Mouse (Mus musculus) midbrain, embryonic 12.5 days (tissue): ENCODE results near the gene Ngfr. TPM values are rescaled to one million over a fixed set of nuclear protein-coding genes. Genes with fewer than 3 reads are reported as not detected.

Source experiments
- ATAC-seq: fragments of 200-750 bp; cut with Nextera tagmentation; 2 replicates; pipeline ENCODE4 v1.8.0; 2017; ENCODE audit warnings: low read depth, moderate TSS enrichment, moderate library complexity; ENCODE audit not compliant: low FRiP score
- H3K27ac ChIP-seq: fragments of 300-500 bp; sonication (generic); replicated peaks from 2 replicates; pipeline ENCODE4 v1.5.1; 2016; ENCODE audit warnings: mild to moderate bottlenecking
- H3K27me3 ChIP-seq: fragments of 300-500 bp; sonication (generic); 2 replicates; pipeline ENCODE4 v1.6.1; 2016; ENCODE audit warnings: mild to moderate bottlenecking
- H3K36me3 ChIP-seq: fragments of 300-500 bp; sonication (generic); 2 replicates; pipeline ENCODE4 v1.6.1; 2016
- H3K4me1 ChIP-seq: fragments of 300-500 bp; sonication (generic); 2 replicates; pipeline ENCODE4 v1.6.1; 2016
- H3K4me2 ChIP-seq: fragments of 300-500 bp; sonication (generic); replicated peaks from 2 replicates; pipeline ENCODE4 v1.6.1; 2016; ENCODE audit warnings: mild to moderate bottlenecking, moderate library complexity
- H3K4me3 ChIP-seq: fragments of 300-500 bp; sonication (generic); 2 replicates; pipeline ENCODE4 v1.5.1; 2016; ENCODE audit warnings: mild to moderate bottlenecking
- H3K9ac ChIP-seq: fragments of 300-500 bp; sonication (generic); replicated peaks from 2 replicates; pipeline ENCODE4 v1.6.1; 2016; ENCODE audit warnings: mild to moderate bottlenecking, moderate library complexity
- H3K9me3 ChIP-seq: fragments of 300-500 bp; sonication (generic); 2 replicates; pipeline ENCODE4 v1.6.1; 2016; ENCODE audit warnings: mild to moderate bottlenecking
- WGBS: fragments of 180-500 bp; shearing (Covaris S2); methylation state at CpG from one replicate; pipeline ENCODE4 v1.1.7; 2016; 5-methylcytosine and 5-hydroxymethylcytosine counted together
- polyA plus RNA-seq: library from polyadenylated mRNA; unstranded; fragments of >200 nt; fragmentation: Nextera tagmentation; extraction: Ambion mirVana; gene quantifications from 2 replicates; pipeline ENCODE4 v1.2.1, GENCODE M21; 2016

Gene Ngfr
- polyA plus RNA-seq, 1 experiment from 2014 or later = 24.0 TPM

DNA sequence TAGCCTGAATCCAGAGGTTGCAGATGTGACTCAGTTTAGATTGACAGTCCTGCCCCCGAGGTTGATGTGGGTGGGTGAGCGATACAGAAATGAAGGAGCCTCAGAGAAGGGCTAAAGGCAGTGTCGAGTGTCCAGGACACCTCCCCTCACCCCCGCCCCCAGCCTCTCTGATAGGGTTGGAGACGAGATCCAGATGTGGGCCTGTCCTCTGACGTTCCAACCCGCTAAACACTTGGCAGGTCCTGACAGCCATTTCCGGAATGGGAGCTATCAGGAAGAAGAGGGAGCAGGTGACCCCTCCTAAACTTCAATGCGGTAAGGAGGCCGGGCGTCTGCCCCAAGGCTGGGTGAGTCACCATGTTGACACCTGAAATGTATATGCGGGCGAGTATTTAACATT is 11.7 kb downstream of the Ngfr start:
- no peak for ATAC-seq
- Histone ChIP-seq H3K9me3 (no peaks in the 10 kb centered on the region), H3K27me3 (peaks cover 66% of the 10 kb centered on the region), H3K4me3 (no peak overlapping the region), H3K9ac (no peak overlapping the region), H3K4me1 (peaks cover 19% of the 10 kb centered on the region), H3K36me3 (0 out of 2 replicates have a peak, but pooled peaks cover 3% of the 10 kb centered on the region), H3K4me2 (no peak overlapping the region), H3K27ac (no peak overlapping the region)
- WGBS = 70% methylated on average over 13 of the region's 13 CpGs

- no peaks in the 10 kb centered on the region for H3K9me3 ChIP-seq
- H3K27me3 ChIP-seq = peaks cover 66% of the 10 kb centered on the region
- H3K4me3 ChIP-seq = no peak overlapping the region
- no peak overlapping the region for H3K9ac ChIP-seq
- no peak for ATAC-seq
- H3K27ac ChIP-seq = no peak overlapping the region
- peaks cover 3% of the 10 kb centered on the region; the same call in 1 of the 2 replicates for H3K36me3 ChIP-seq
- H3K4me1 ChIP-seq = peaks cover 21% of the 10 kb centered on the region
- no peak overlapping the region for H3K4me2 ChIP-seq
- 80% methylated on average over 6 of the region's 6 CpGs for whole genome bisulfite sequencing
Observed at GRCm38 (mm10) chr11:95574786-95575334, 12.7 kb downstream of the Ngfr start.

DNA sequence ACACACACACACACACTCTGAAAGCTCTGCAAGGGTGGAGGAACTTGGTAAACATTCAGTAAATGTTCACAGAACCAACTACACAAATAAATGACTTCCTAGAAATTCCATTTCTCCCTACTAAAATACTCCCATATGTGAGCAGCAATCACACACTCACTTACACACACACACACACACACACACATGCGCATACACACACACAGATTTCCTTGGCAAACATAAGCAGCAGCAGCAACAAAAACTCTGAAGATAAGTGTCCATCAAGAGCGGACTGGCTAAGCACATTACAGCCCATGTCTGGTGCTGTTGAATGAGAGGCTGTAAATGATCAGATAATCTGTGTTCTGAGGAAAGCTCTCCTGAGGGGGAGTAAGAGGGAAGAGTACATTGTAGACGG is 15.3 kb downstream of the Ngfr start:
- Histone ChIP-seq H3K36me3 (peaks cover 3% of the 10 kb centered on the region; the same call in 1 of the 2 replicates), H3K9me3 (no peaks in the 10 kb centered on the region), H3K27ac (no peak overlapping the region), H3K9ac (no peak overlapping the region), H3K4me1 (peaks cover 14% of the 10 kb centered on the region; the same call in 1 of the 2 replicates), H3K4me2 (no peak overlapping the region), H3K4me3 (no peak overlapping the region), H3K27me3 (peaks cover 44% of the 10 kb centered on the region)
- ATAC-seq = no peak
- 74% methylated on average over 3 of the region's 3 CpGs for WGBS

DNA sequence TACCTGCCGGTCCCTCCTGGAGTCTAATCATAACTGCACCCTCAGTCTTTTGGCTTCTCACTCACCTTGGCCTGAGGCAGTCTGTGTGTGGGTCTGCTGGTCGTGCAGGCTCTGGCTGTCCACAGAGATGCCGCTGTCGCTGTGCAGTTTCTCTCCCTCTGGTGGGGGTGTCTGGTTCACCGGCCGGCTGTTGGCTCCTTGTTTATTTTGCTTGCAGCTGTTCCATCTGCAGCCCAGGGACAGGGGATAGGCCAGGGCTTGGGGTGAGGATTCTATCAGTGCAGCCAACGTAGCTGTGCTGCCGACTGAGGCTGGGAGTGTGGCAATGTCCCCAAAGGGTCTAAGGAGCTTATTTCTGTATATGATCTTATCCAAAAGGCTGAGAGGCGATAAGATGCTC is 15.8 kb downstream of the Ngfr start:
- H3K27me3 ChIP-seq = peaks cover 39% of the 10 kb centered on the region
- no peak for ATAC-seq
- H3K4me3 ChIP-seq = no peak overlapping the region
- H3K27ac ChIP-seq = no peak overlapping the region
- no peaks in the 10 kb centered on the region for H3K9me3 ChIP-seq
- 50% methylated on average over 9 of the region's 9 CpGs for WGBS
- H3K9ac ChIP-seq = no peak overlapping the region
- H3K36me3 ChIP-seq = peaks cover 3% of the 10 kb centered on the region; the same call in 1 of the 2 replicates
- no peak overlapping the region for H3K4me2 ChIP-seq
- peaks cover 14% of the 10 kb centered on the region; the same call in 1 of the 2 replicates for H3K4me1 ChIP-seq

DNA sequence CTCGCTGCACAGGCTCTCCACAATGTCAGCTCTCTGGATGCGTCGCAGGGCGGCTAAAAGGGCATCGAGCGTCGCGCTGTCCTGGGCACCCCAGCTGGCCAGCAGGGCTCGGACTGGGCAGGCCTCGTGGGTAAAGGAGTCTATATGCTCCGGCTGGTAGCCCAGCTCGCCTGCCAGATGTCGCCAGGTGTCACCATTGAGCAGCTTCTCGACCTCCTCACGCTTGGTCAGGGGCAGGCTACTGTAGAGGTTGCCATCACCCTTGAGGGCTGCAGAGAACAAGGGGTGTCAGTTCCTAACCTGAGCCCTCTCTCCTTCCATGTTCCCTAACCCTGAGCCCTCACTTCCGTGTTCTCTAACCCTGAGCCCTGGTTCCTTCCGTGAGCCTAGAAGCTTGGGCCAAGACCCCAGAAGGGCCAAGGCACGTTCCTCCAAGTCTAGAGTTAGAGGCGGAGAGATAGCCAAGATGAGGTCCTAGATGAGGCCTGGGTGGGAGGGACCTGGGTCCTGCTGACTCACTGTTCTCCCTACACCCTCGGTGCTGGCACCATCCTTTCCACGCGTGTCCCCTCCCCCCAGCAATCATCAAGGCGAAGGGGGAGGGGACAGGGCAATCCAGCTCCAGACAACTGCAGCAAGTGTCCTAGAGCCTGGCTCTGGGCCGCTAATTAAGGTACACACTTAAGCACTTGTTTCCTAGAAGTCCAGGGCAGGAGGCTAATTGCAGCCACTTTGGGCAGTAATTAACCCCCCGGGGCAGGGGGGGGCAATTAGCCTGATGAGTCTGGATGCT is 16.5 kb downstream of the Ngfr start:
- Histone ChIP-seq H3K36me3 (peaks cover 3% of the 10 kb centered on the region; the same call in 1 of the 2 replicates), H3K9me3 (no peaks in the 10 kb centered on the region), H3K4me2 (no peak overlapping the region), H3K4me3 (no peak overlapping the region), H3K9ac (no peak overlapping the region), H3K4me1 (peaks cover 14% of the 10 kb centered on the region; the same call in 1 of the 2 replicates), H3K27me3 (peaks cover 32% of the 10 kb centered on the region), H3K27ac (no peak overlapping the region)
- 65% methylated on average over 25 of the region's 25 CpGs for WGBS
- ATAC-seq = no peak

DNA sequence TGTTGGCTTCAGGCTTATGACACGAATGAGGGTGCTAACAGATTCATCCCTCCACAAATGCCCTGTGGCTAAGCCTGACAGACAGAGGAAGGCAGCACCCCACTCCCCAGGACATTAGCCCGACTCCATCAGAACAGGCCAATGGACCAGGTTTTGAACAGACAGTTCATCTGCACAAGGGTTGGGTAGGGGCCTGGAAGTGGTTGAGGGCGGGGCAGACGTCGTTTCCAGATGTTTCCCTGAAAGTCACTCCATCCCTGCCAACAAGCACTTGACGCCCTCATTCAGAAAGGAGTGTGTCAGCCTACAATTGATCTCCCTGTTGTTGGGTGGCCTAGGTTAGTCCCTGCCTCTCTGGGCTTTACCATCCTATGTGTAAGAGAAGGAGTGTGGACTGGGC is 17.6 kb downstream of the Ngfr start:
- no peak overlapping the region for H3K27ac ChIP-seq
- H3K36me3 ChIP-seq = peaks cover 3% of the 10 kb centered on the region; the same call in 1 of the 2 replicates
- no peaks in the 10 kb centered on the region for H3K9me3 ChIP-seq
- peaks cover 14% of the 10 kb centered on the region; the same call in 1 of the 2 replicates for H3K4me1 ChIP-seq
- no peak for ATAC-seq
- H3K27me3 ChIP-seq = peaks cover 28% of the 10 kb centered on the region
- no peak overlapping the region for H3K9ac ChIP-seq
- H3K4me3 ChIP-seq = no peak overlapping the region
- H3K4me2 ChIP-seq = no peak overlapping the region
- WGBS = 84% methylated on average over 6 of the region's 6 CpGs

DNA sequence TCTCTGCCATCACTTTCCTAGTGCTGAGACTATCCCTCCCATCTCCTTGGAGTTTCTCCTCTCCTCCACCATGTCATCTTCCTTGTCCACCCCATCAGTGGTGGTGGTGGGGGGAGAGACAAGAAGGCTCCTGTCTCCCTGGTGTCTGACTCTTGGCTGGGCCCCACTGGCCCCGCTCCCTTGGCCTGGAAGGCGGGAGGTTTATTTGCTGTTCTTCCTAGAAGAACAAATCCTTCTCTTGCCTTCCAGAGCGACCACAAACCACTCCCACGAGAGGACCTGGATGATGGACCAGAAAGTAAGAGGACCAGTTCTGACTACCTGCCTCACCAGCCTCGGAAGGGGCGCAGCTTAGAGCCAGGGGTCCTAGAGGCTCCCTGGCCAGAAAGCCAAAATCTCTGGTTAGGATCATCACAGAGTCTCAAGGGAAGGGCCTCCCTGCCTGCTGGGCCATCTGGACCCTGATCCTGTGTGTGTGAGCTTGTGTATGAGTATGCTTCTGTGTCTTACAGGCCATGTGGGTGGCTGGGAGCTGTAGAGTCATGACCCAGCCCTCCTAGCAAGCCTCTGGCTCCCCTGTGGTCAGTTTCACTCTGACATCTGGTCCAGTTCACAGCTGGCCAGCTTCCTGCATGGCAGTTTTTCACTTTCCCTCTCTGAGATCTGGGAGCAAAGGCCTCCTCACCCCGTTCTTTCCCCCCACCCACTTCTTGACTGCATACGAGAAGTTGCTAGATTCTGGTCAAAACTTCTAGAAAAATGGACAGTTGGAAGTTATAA is 19.4 kb downstream of the Ngfr start:
- no peak for ATAC-seq
- Histone ChIP-seq H3K27me3 (peaks cover 20% of the 10 kb centered on the region), H3K4me2 (no peak overlapping the region), H3K36me3 (no peaks in the 10 kb centered on the region; the same call in 1 of the 2 replicates), H3K4me1 (peaks cover 14% of the 10 kb centered on the region; the same call in 1 of the 2 replicates), H3K27ac (no peak overlapping the region), H3K4me3 (no peak overlapping the region), H3K9me3 (no peaks in the 10 kb centered on the region), H3K9ac (no peak overlapping the region)
- 71% methylated on average over 8 of the region's 8 CpGs for WGBS

DNA sequence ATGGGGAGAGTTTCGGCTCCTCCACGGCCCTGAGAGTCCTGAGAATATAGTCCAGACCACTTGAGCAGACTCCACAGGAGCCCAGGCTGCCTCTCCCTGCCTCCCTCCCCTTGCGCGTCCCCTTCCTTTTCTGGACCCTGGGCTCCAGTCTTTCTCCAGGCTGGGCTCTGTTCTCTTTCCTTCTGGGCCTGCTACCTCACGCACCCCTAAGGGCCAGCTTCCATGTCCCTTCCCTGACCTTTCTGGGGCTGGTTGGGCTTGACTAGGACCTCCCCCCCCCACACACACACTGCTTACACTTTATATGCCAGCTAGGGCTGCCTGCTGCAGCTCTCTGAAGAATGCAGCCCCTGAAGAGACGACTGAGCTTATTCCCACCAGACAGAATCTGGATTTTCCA is 20.2 kb downstream of the Ngfr start:
- H3K9ac ChIP-seq = no peak overlapping the region
- peaks cover 20% of the 10 kb centered on the region for H3K27me3 ChIP-seq
- no peak overlapping the region for H3K4me2 ChIP-seq
- H3K27ac ChIP-seq = no peak overlapping the region
- H3K36me3 ChIP-seq = no peaks in the 10 kb centered on the region; the same call in 1 of the 2 replicates
- ATAC-seq = no peak
- peaks cover 14% of the 10 kb centered on the region; the same call in 1 of the 2 replicates for H3K4me1 ChIP-seq
- WGBS = 76% methylated on average over 6 of the region's 6 CpGs
- no peak overlapping the region for H3K4me3 ChIP-seq
- H3K9me3 ChIP-seq = no peaks in the 10 kb centered on the region

DNA sequence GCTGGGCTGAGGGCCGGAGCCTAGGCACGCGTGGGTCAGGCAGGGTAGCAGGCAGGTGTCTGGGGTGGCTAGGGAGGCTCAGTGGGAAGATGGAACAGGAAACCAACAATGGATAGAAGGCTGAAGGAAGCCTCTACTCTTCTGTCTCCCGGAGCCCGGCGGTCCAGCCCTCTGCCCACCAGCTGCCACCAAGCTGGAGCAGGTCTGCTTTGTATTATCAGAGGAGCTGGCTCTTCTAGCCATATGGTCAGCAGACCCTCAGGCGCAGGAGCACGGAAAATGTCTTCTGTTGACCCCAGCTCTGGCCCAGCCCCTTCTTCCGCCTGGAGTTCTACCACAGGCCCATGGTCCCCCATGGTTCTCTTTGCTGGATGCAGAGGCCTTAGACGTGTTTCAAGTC is 22.2 kb downstream of the Ngfr start:
- no peak for ATAC-seq
- Histone ChIP-seq H3K4me1 (no peaks in the 10 kb centered on the region), H3K4me2 (no peak overlapping the region), H3K9me3 (no peaks in the 10 kb centered on the region), H3K27me3 (0 out of 2 replicates have a peak, but pooled peaks cover 9% of the 10 kb centered on the region), H3K4me3 (no peak overlapping the region), H3K9ac (no peak overlapping the region), H3K36me3 (no peaks in the 10 kb centered on the region; the same call in 1 of the 2 replicates), H3K27ac (no peak overlapping the region)
- 87% methylated on average over 10 of the region's 10 CpGs for WGBS

DNA sequence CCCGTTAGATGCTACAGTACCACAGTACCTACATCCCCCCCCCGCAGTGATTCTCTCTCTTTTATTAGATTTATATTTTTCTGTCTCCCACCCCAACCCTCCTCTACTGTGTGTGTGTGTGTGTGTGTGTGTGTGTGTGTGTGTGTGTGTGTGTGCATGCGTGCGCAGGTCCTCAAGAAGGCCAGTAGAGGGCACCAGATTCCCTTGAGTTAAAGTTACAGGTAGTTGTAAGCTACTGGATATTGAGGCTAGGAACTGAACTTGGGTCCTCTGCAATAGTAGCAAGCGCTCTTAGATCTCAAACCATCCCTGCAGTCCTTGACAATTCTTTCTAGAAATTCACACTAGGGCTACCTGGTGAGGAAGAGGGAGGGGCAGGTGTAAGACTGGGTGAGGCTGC is 23.7 kb downstream of the Ngfr start:
- Histone ChIP-seq H3K4me3 (no peak overlapping the region), H3K36me3 (no peaks in the 10 kb centered on the region), H3K9me3 (no peaks in the 10 kb centered on the region), H3K27me3 (0 out of 2 replicates have a peak, but pooled peaks cover 4% of the 10 kb centered on the region), H3K4me2 (no peak overlapping the region), H3K4me1 (0 out of 2 replicates have a peak, but pooled peaks cover 4% of the 10 kb centered on the region), H3K9ac (no peak overlapping the region), H3K27ac (no peak overlapping the region)
- WGBS = 98% methylated on average over 3 of the region's 5 CpGs
- no peak for ATAC-seq

GRCm38 (mm10) chr11:95560773-95561172 is 26.8 kb downstream of the Ngfr start:
- 64% methylated on average over 3 of the region's 3 CpGs for WGBS

More at GRCm38 (mm10) chr11:95560773-95561172, 26.8 kb downstream of the Ngfr start:
- H3K27me3 ChIP-seq = no peaks in the 10 kb centered on the region
- H3K9ac ChIP-seq = no peak overlapping the region
- no peaks in the 10 kb centered on the region for H3K9me3 ChIP-seq
- H3K4me3 ChIP-seq = no peak overlapping the region
- no peak for ATAC-seq
- H3K4me1 ChIP-seq = 0 out of 2 replicates have a peak, but pooled peaks cover 4% of the 10 kb centered on the region
- H3K4me2 ChIP-seq = no peak overlapping the region
- H3K36me3 ChIP-seq = no peaks in the 10 kb centered on the region
- H3K27ac ChIP-seq = no peak overlapping the region
